Comparison of ENCODE assay signal across 10 mouse cellular contexts in genomic region chr15:101007236-101007635, GRCm38 (mm10). TPM values are rescaled to one million over a fixed set of nuclear protein-coding genes. Genes with fewer than 3 reads are reported as not detected.
DNase-seq lines count a peak whose midpoint lies in the region; ATAC-seq lines count a peak whose summit lies in the region.
"Had no signal": no experiment of that assay in that cellular context is flagged by ENCODE, and none has a peak within 500 bp of the region (broad histone marks: within the 10 kb centered on the region; RNA-seq: fewer than 3 reads in every experiment).

No protein-coding gene starts in this region.

- H3K4me1 ChIP-seq in kidney, embryonic 14.5 days (ENCODE audit: control insufficient read depth, insufficient read depth, low read length), result peaks cover 6% of the 10 kb centered on the region; the same call in 1 of the 2 replicates
- H3K4me1 ChIP-seq in intestine, embryonic 15.5 days (replicated peaks), result peaks cover 10% of the 10 kb centered on the region

- 62% methylated on average over 7 of the region's 7 CpGs for WGBS in kidney, embryonic 14.5 days
- 71% methylated on average over 7 of the region's 7 CpGs for WGBS in intestine, embryonic 15.5 days

- DNase-seq in kidney, adult 18-20 months, result no peak
- DNase-seq in right cerebral cortex, adult 18-20 months, result peak; percentile 69
- DNase-seq in right cerebral cortex, postnatal 14 days, result no peak
- DNase-seq in telencephalon, adult 2 months (ENCODE audit: low read depth, low spot score), result peak; percentile 47
- no peak for DNase-seq in gastrocnemius, adult 18-20 months (ENCODE audit: low spot score)

- peak overlapping the region; percentile 41 for H3K4me2 ChIP-seq in kidney, embryonic 14.5 days (replicated peaks; ENCODE audit: low read depth, low read length)
- peak overlapping the region; percentile 65 for H3K4me2 ChIP-seq in intestine, embryonic 15.5 days (replicated peaks)

- ATAC-seq in kidney, embryonic 14.5 days (ENCODE audit: low FRiP score, low TSS enrichment), result 0 out of 2 replicates have a peak, but pooled peaks have one; percentile 34
- ATAC-seq in intestine, embryonic 15.5 days, result no peak

- no peak overlapping the region for H3K27ac ChIP-seq in kidney, embryonic 14.5 days (ENCODE audit: low read depth, low read length)
- no peak overlapping the region for H3K27ac ChIP-seq in intestine, embryonic 15.5 days

- no peaks in the 10 kb centered on the region for H3K27me3 ChIP-seq in kidney, embryonic 14.5 days (ENCODE audit: control insufficient read depth, insufficient read depth, low read length)
- H3K27me3 ChIP-seq in intestine, embryonic 15.5 days (replicated peaks), result no peaks in the 10 kb centered on the region

- H3K4me3 ChIP-seq in kidney, embryonic 14.5 days (ENCODE audit: low read length), result no peak overlapping the region
- no peak overlapping the region for H3K4me3 ChIP-seq in intestine, embryonic 15.5 days (replicated peaks)

- H3K9ac ChIP-seq in kidney, embryonic 14.5 days (ENCODE audit: low read depth, low read length), result no peak overlapping the region
- H3K9ac ChIP-seq in intestine, embryonic 15.5 days, result no peak overlapping the region

- no peaks in the 10 kb centered on the region for H3K9me3 ChIP-seq in kidney, embryonic 14.5 days (ENCODE audit: control insufficient read depth, low read length)
- H3K9me3 ChIP-seq in intestine, embryonic 15.5 days, result no peaks in the 10 kb centered on the region

- H3K36me3 ChIP-seq in kidney, embryonic 14.5 days (ENCODE audit: control insufficient read depth, insufficient read depth, low read length), result no peaks in the 10 kb centered on the region
- no peaks in the 10 kb centered on the region for H3K36me3 ChIP-seq in intestine, embryonic 15.5 days

RNA-seq across cellular contexts. Expression of gene Gm47841, which starts 40.0 kb away (rescaled TPM):
- polyA plus RNA-seq in kidney, embryonic 14.5 days (2014; fragmentation: Nextera tagmentation; extraction: Ambion mirVana), result not detected in 2 replicates
- not detected in 2 replicates for polyA plus RNA-seq in intestine, embryonic 15.5 days (2015; fragmentation: Nextera tagmentation; extraction: Ambion mirVana)
- total RNA-seq in gastrocnemius, adult 18-20 months (2021), result not detected
- total RNA-seq: hematopoietic stem cell, adult 5-6 weeks; layer of hippocampus, postnatal 14 days had no signal
- polyA plus RNA-seq: brain, embryonic 14.5 days had no signal

Comparison
In these comparisons a context has a peak if more than half of its experiments do, and no peak if none do; other contexts are left out.
1. DNase-seq: peak in right cerebral cortex, adult 18-20 months (single experiment) and telencephalon, adult 2 months (single experiment); none in kidney, adult 18-20 months (single experiment), right cerebral cortex, postnatal 14 days (single experiment) and gastrocnemius, adult 18-20 months (single experiment).